Mouse (Mus musculus) bone marrow, adult 2 months (tissue): ENCODE data around the gene Mast4. TPM values are rescaled to one million over a fixed set of nuclear protein-coding genes. Genes with fewer than 3 reads are reported as not detected.

Experiments used
- H3K27ac ChIP-seq: fragments of 200-500 bp; 2 replicates; pipeline ENCODE4 v1.5.1; 2012; ENCODE audit warnings: low read depth, mild to moderate bottlenecking, control low read depth, inconsistent platforms, low read length; ENCODE audit not compliant: control insufficient read depth, poor library complexity, insufficient read depth
- H3K4me1 ChIP-seq: fragments of 200-500 bp; 2 replicates; pipeline ENCODE4 v1.6.1; 2011; ENCODE audit warnings: low read length; ENCODE audit not compliant: control insufficient read depth, insufficient read depth
- H3K4me3 ChIP-seq: fragments of 200-500 bp; replicated peaks from 2 replicates; pipeline ENCODE3; 2011; ENCODE audit warnings: mild to moderate bottlenecking, low read depth, low read length, control low read depth; ENCODE audit not compliant: control insufficient read depth
- CTCF ChIP-seq: fragments of 200-500 bp; IDR thresholded peaks from 2 replicates; pipeline ENCODE4 v1.5.1; 2011; ENCODE audit warnings: low read length, control low read depth; ENCODE audit not compliant: control insufficient read depth, insufficient read depth
- POLR2A ChIP-seq: fragments of 200-500 bp; IDR thresholded peaks from 2 replicates; pipeline ENCODE4 v1.6.1; 2011; ENCODE audit warnings: low read depth, mild to moderate bottlenecking, control low read depth, low read length, borderline replicate concordance; ENCODE audit not compliant: control insufficient read depth
- WGBS: fragments of 180-500 bp; shearing (Covaris S2); methylation state at CpG from one replicate; pipeline ENCODE4 v1.1.7; 2018; 5-methylcytosine and 5-hydroxymethylcytosine counted together
- polyA plus RNA-seq: library from polyadenylated mRNA; stranded (reverse); fragments of >200 nt; gene quantifications from 2 replicates; pipeline ENCODE4 v1.2.4, GENCODE M21; 2011; ENCODE audit warnings: low replicate concordance; ENCODE audit not compliant: missing spikeins, insufficient read depth, insufficient read length

Mast4 gene
- polyA plus RNA-seq, 1 experiment = 6.7 TPM

DNA sequence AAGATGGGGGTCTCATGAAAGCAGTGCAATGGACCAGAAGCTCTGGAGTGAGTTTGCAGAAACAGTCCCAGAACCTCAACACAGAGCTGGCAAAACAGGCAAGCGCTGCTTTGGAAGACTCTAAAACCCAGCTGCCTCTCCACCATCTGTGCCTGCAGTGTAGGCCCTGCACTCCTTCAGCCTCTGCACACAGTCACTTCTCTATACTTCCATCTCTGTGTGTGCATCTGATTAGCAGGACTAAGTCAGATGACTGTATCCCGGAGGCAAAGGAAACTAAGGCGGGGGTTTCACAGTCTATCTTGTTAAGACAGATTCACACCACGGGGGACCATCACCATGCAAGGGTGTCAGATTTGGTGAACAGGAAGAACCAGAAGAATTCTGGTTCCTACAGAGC is 6.7 kb upstream of the Mast4 start:
- 85% methylated on average over 4 of the region's 4 CpGs for WGBS
- no peaks in the 10 kb centered on the region for H3K4me1 ChIP-seq
- H3K27ac ChIP-seq = no peak overlapping the region
- no peak overlapping the region for H3K4me3 ChIP-seq
- TF ChIP-seq CTCF (no peak), POLR2A (no peak)

DNA sequence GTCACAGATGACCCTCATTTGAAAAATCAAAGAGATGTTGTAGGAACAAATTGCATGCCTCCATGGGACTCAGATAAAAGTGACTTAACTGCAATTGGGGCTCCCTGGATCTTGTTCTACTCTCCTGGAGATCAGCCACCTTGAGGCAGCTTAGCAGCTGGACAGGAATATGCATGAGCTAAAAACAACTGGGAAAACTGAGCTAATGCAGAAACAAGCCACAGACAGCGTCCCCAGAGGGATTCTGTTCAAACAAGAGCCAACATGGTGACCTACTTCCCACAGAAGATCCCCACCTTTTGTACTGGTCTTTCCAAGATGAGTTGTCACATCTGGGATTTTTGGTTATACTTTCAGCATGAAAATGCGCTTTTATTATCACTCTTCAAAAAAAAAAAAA is 4.3 kb upstream of the Mast4 start:
- TF ChIP-seq POLR2A = no peak
- no peak for TF ChIP-seq CTCF

DNA sequence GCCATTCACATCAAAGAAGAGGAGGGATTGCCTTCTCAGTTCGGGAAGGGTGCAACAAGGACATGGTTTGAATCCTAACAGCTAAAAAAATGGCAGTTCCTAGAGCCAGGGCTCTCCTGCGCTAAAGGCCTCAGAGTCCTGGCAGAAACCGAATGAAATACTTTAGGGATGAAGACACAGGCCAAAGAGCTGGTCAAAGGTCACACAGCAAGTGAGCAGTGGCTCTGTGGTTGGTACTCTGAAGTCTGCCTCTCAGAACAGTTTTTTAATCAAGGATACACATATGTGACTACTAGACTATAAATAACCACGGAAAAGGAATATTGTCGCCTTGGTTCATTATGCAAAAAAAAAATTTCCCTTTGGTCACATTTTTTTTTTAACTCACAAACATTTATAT is 1.9 kb upstream of the Mast4 start:
- no peak for TF ChIP-seq POLR2A
- no peak for TF ChIP-seq CTCF
- Histone ChIP-seq H3K4me3 (no peak overlapping the region), H3K27ac (no peak overlapping the region), H3K4me1 (no peaks in the 10 kb centered on the region)
- WGBS = 66% methylated on average over 5 of the region's 5 CpGs

More for the DNA sequence above, 4.3 kb upstream of the Mast4 start:
- Histone ChIP-seq H3K4me1 (no peaks in the 10 kb centered on the region), H3K4me3 (no peak overlapping the region), H3K27ac (no peak overlapping the region)
- WGBS = 77% methylated on average over 2 of the region's 2 CpGs

DNA sequence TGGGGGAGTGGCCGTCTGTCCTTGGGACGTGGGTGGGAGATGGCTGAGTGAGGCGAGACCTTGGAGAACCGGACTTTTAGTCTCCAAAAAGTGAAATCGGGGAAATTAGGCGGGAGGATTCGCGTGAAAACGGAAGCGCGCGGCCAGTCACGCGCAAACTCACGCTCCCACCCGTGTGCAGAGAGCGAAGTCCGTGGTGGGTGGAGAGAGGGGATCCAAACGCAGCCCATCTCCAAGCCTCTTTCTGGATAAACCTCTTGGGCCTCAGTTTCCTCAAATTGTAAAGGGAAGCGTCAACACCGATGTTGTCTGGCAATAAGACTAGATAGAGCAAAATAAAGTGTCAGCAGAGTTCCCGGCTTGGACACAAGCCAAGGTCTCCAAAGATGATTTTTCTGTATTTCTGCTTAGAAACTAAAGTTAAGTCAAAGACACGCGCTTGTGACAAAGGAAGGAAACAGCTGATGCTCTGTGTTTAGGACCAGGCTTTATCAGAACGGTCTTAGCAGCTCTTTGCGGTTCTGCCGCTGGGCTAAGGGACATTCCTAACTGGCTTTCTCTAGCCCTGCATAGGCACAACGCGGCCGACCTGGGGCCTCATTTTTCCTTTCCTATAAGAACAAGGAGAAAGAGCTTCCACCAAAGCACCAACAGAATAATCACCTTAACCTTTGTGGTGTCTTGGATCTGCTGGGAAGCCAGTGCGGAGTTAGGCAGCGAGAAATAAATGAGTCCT is 594 bp upstream of the Mast4 start:
- H3K27ac ChIP-seq = no peak overlapping the region
- 2% methylated on average over 32 of the region's 32 CpGs for WGBS
- no peak for TF ChIP-seq CTCF
- no peak for TF ChIP-seq POLR2A
- no peaks in the 10 kb centered on the region for H3K4me1 ChIP-seq
- H3K4me3 ChIP-seq = peak overlapping the region; percentile 2

DNA sequence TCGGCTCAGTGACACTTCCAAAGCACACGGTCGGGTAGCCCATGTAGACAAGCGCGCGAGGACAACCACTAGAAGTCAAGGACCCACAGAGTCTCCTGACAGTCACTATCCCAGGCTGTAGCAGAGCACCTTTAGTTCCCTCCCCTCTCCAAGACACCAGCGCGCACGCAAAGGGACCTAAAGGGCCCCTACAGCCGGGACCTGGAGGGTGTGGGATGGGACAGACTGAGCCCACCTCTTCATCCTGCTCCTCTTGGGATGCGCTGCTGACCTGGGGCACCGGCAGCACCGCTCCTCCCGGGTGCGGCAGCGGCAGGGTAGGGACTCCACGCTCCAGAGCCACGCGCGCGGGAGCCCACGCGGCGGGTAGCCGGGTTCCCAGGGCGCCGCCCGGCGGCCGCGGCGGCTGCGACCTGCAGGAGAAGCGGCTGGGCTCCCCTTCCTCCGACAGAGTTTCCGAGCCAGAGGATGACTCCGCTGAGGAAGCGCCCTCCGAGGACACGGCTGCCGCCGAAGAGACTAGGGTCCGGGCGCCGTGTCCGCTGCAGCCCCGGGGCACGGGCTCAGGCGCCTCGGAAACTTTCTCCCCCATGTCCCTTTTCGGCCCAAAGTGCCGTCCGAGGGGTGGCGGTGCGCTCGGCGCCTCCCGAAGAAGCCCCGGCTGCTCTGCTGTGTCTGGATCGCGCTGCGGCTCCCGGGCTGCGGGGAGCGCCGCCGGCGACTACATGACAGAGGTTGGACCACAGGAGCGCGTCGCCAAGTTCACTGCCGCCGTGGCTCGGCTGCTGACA is 501 bp downstream of the Mast4 start:
- Histone ChIP-seq H3K4me1 (no peaks in the 10 kb centered on the region), H3K27ac (no peak overlapping the region; the same call in 1 of the 2 replicates), H3K4me3 (no peak overlapping the region)
- no peak for TF ChIP-seq POLR2A
- TF ChIP-seq CTCF = no peak
- WGBS = 2% methylated on average over 73 of the region's 74 CpGs

DNA sequence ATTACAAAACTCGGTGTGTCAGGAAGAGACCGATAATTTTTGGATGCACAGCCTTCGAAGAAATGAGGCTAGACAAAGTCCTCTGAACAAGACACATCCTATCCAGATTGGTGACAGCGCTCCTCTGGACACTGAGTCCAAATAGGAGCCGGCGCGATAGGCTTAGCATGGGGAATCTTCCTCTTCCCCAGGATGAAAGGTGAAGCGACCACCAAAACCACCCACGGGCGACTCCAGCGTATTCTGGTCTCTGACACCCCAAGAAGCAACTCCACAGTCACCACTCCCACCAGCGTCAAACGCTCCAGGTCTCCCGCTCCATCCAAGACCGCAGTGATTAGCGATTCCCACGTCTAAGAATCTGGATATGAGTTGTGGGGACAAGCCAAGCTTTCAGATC is 1.1 kb downstream of the Mast4 start:
- H3K27ac ChIP-seq = no peak overlapping the region
- WGBS = 8% methylated on average over 17 of the region's 17 CpGs
- H3K4me1 ChIP-seq = no peaks in the 10 kb centered on the region
- H3K4me3 ChIP-seq = no peak overlapping the region
- no peak for TF ChIP-seq CTCF
- no peak for TF ChIP-seq POLR2A

DNA sequence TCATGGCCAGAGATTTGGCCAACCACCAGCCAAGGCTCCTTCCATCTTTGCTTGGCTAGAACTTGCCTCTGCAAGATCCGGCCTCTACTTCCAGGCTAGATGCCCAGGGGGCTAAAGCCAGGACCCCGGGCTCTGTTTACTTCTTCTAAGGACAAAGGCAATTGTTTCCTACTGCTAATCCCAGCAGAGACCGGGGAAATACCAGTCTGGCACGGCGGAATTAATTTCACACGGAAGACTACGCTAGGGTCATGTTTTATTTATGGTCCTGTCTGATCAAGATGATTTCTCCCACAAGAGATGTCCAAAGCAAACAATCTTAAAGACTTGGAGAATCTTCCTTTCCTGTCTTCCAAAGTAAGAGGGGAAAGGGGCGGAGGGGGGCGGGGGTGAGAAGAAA is 1.6 kb downstream of the Mast4 start:
- no peak overlapping the region for H3K27ac ChIP-seq
- no peaks in the 10 kb centered on the region for H3K4me1 ChIP-seq
- no peak for TF ChIP-seq CTCF
- no peak for TF ChIP-seq POLR2A
- WGBS = 30% methylated on average over 9 of the region's 9 CpGs
- H3K4me3 ChIP-seq = no peak overlapping the region

DNA sequence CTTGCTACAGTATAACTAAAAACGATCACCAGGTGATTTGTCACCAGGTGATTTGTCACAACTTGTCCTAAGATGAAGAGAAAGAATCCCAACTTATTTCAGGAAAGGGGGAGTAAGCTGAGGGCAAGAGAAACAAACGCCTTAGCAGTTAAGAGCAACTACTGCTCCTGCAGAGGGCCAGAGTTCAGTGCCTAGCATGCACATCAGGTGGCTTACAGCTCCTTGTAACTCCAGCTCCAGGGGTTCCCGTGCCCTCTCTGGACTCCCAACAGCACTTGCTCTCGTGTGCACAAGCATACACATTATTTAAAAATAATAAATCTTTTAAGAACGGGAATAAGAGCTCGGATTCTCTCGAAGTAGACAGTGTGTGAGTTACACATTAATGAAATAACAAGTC is 3.2 kb downstream of the Mast4 start:
- Histone ChIP-seq H3K4me1 (no peaks in the 10 kb centered on the region), H3K27ac (no peak overlapping the region), H3K4me3 (no peak overlapping the region)
- 67% methylated on average over 7 of the region's 7 CpGs for WGBS
- TF ChIP-seq POLR2A (no peak), CTCF (no peak)

DNA sequence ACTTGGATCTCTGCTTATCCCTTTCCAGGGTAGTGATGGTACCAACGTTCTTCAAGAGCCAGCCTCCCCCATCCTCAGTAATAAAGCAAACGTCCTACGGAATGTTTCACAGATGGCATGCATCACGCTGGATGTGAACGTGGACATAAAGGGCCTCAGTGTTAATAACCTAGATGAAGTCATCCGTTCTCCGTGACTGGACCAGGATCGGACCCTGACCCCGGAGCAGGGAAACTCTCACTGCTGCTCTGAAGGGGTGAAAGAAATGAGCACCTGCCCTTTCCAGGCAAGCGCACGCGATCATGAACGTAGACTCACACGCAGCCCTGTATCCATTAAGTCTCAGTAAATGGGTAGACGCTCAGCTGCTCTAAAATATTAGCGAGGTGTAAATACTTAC is 6.0 kb downstream of the Mast4 start:
- H3K27ac ChIP-seq = no peak overlapping the region
- WGBS = 90% methylated on average over 16 of the region's 16 CpGs
- TF ChIP-seq POLR2A = no peak
- TF ChIP-seq CTCF = no peak
- no peak overlapping the region for H3K4me3 ChIP-seq
- no peaks in the 10 kb centered on the region for H3K4me1 ChIP-seq
